Mouse (Mus musculus): ENCODE data around the gene Thsd4.
"Not testable (repeated sequence)": the region's sequence is repeated elsewhere in the genome, so short reads cannot be mapped to it uniquely, and the experiment has no call there.

Gene Thsd4

DNA sequence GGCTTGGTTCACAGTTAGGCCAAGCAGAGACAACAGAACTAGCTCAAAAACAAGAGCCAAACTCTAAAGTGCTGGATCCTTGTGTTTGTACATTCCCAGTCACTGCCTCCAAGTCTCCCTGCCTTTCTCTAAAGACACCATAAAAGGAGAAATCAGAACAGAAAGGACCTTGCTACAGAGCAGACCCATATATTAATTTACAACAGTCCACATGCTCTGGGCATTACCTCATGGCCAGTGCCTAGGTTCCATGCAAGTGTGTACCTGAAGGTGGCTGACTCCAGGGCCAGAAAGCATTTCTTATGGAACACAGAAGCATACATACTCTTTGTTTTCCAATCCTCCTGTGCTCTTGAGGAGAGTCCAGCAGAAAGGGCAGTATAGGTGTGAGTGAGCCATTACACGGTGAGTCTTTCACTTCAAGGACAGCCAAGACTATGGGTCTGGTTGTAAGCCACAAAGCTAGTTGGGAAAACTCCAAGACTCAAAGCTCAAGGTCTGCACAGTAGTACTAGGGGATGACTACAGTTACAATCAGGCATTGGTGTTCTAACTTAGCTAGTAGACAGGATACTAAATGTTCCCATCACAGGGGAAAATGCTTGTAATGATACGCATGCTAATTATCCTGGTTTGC is 216.5 kb downstream of the Thsd4 start:
- no peak for DNase-seq

DNA sequence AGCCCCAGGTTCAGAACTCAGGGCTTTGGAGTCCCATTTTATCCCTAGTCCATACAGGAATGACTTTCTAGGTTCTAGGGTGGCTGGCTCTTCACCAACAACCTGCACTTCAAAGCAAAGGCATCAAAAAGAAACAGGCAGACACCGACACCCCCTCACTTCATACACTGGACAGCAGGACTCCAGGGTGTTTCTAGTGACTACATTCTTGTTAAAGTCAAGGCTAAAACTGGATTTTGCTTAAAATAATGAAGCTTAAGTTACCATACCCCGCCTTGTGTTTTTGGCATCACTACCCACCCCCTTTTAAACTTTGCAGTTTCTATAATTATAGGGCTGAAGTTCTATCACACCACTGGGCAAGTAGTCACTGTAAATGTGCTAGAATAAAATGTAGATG is 225.6 kb downstream of the Thsd4 start:
- DNase-seq, result no peak

DNA sequence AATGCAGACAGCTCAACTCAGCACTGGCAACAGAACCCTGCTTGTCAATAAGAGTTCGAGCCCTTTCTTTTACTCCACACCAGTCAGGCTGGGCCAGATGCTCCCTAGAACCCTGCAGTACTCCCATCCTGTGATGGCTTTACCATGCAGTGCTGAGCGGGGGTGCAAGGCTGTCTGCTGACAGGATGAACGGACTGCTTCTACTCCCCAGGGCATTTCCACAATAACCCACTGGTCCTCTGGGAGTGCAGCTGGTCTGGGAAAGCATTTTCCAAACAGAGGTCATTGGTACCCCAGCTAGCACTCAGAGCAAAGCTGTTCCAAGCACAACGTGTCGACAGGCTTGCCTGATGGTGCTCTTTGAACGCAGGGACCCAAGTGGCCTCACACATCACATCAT is 226.6 kb downstream of the Thsd4 start:
- DNase-seq, result no peak

DNA sequence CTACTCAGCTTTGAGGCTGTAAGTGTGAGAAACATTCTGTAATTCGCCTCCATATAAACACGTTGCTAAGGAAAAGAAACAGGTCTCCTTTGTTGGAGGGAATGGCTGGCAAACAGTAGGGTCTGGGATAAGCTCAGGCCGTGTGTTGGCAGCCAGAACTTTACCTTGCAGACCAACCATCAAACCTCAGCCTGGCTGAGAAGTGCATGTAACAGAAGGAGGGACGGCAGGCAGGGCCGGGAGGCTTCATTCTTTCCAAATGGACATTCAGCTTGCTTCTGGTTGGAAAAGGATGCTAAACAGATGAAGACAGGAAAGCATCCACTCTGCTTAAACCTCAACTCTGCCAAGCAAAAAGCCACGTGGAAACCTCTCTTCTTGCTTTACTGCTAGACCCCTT is 228.7 kb downstream of the Thsd4 start:
- DNase-seq, result no peak

DNA sequence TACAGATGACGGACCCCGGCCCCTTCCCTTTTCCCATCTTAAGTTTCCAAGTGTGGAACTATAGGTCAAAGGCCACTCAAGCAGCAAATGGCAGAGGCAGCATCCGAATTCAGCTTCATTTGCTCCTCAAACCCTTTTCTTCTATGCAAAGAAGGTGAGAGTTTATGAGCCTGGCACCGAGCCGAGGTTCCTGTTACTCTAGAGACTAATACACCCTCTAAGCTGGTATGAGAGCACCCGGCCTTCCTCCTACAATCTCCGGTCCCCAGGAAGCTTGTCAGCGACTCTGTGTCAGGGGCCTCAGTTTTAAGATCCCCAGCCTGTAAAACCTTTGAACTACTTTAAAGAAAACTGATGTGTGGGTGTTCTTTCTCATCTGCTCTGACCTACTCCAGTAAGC is 231.1 kb downstream of the Thsd4 start:
- peak; percentile 54 for DNase-seq

DNA sequence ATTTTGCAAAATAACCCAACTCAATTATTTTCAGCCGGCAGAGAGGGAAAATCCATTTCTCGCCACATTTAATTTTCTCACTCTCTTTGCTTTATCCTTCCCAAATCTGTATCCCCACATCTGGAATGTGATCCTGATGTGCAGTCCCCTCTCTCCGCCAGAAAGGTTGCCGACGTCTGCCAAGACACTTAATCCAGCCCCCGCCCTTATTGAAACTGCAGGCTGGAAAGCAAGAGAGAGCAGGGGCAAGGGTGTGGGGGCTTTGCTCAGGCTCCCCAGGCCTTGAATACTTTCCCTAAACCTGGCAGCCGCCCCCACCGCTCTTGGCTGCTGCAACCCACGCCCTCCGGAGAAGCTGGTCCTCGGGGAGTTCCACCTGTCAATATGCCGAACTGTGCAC is 233.1 kb downstream of the Thsd4 start:
- DNase-seq, result no peak

DNA sequence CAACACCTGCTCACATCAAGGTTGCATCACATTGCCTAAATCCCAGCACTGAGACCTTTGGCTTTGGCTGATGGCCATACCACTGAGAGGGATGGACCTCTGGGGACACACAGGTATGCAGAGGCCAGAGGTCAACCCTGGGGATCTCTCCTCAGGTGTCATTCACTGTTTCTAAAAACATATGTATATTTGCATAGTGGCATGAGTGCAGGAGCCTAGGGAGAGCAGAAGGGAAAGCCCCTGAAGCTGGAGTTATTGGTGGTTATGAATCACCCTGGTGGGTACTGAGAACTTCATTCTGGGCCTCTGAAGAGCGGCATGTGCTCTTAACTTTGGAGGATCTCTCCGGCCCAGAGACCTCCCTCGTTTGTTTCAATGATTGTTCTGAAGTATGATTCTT is 235.5 kb downstream of the Thsd4 start:
- no peak for DNase-seq

DNA sequence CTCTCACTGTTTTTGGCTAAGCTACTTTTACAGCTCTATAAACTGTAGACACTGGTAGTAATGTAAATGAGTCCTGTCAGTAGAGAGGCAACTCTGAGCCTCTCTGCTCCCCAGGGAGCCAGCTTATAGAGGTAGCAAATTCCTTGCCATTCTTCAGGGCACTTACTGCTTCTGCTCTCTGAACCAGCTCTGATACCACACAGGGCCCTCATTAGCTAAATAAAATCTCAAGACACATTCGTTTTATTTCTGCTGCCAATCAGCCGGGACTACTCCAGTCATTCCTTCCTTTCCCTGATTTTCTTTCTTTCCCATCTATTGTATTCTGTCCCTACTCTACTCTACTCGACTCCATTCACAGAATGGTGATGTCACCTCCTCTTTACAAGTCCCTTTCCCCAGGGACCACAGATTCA is 236.8 kb downstream of the Thsd4 start:
- DNase-seq, result no peak

DNA sequence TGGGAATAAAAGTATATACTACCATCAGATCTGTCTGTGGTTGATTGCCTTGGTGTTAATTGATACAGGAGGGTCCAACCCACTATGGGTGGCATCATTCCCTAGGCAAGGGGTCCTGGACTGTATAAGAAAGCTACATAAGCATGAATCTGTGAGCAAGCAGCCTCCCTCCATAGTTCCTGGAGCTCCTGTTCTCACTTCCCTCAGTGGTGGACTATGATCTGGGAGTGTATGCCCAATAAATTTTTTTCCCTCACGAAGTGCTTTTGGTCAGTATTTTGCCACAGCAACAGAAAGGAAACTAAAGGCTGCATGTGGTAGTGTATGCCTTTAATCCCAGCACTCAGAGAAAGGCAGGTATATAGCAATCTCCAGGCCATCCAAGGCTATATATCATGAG is 237.5 kb downstream of the Thsd4 start:
- DNase-seq, result no peak

DNA sequence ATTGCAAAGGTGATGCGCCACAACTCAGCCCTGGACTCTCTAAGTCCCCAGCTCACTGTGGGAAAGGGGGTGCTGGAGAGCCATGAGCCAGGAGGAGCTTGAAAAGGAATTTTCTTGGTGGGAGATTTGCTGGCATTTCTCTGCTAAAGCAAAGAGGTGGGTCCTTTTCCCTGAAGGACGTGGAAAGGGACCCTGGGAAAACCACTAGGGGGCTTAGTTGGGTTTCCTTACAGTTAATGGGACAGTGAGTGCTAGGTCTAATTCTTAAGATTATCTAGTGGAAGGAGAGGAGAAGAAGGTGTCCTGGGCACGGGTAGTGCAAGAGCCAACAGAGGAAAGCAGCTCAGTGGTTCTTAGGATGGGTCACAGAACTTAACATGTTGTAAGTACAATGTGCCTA is 238.3 kb downstream of the Thsd4 start:
- DNase-seq, result no peak

DNA sequence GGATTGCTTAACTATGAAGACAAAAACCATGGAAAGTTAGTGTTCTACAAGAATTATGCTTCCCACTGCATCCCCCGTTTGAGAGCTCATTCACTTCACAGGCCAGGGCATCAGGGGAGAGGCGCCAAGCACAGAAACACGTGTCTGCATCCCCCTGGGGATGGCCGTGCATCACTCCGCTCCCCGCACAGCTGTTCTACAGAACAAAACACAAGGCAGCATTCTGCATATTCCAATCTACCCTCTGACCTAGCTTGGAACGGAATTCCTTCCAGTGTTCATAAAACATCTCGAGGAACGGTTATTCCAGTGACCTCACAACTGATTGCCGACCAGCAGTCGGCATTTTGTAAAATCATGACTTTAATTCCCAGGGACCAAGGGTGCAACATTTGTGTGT is 240.6 kb downstream of the Thsd4 start:
- peak; percentile 40 for DNase-seq

DNA sequence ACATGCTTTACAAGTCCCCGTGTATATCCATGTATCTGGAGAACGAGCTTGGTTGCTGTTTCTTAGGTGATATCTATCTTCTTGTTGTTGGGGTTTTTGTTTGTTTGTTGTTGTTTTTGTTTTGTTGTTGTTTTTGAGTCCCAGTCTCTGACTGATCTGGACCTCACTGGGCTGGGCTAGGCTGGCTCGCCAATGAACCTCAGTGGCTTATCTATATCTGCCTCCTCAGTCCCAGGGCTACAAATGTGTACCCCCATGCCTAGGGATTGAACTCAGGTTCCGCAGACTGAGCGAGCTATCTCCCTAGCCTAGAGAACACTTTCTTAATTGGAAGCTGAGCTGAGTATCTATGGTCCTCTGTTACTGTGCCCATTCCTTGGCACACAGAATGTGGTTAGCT is 241.1 kb downstream of the Thsd4 start:
- no peak for DNase-seq

DNA sequence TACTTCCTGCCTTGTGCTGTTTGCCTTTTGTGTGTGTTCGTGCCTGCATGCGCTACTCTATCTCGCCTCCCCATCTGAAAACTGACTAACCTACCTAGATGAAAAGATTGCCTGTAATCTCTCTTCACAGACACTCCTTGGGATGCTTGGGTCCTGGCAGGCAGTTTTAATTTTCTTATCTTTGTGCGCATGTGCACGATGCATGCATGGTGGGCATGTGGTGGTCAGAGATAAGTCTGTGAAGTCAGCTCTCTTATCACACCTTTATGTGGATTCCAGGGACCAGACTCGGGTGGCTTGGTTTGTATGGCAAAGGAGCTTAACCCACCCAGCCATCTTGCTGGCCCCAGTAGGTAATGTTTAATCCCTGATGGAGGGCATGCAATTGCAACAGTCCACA is 242.3 kb downstream of the Thsd4 start:
- DNase-seq, result no peak

DNA sequence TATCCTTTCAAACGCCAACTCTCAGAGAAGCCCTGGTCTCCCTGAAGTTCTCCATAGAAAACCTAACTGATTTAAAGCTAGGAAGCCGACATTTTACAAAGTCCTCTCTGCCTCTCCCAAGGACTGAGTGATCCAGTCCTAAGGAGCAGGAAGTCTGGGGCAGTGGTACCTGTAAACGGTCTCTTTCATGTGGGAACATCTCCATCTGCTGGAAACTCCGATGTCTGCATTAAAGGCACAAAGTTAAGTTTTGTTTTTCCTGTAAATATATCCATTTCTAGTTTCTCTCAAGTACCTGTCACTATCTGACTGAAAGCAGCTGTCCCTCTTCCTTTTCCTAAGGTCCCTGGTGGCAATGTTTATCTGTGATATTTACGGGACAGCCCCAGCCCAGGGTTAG is 245.5 kb downstream of the Thsd4 start:
- DNase-seq, result peak; percentile 18

DNA sequence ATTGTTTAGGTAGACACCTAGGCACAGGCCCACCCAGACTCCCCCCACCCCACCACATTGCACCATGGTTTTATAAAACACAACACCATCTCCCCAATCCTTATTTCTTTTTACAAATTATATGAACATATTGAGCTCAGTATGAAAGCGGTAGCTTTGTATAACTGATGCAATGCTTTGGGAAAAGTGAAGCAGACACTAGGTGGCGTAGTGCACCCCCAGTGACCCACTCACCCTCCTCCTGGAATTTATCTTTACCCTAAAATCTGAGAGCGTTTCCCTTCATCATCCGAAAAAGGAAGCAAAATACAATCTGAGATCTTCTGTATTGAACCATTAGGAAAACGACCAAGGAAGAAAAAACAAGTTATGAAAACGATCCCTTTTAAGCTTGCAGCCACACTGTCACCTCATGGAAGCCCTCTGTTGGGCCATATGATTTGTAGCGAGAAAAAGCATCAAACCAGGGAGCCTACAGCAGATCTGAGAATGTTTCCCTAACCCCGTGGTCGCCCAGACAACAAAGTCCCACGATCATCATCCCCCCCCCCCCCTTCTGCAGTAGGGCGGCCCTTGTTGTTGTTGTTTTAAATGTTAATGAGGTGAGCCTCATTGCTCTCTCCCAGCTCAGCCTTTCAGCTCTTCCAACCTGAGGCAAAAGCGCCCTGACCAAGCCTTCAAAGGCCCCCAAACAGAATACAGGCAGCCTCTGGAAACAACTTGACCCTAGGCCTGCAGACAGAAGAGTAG is 246.3 kb downstream of the Thsd4 start:
- DNase-seq, result no peak

DNA sequence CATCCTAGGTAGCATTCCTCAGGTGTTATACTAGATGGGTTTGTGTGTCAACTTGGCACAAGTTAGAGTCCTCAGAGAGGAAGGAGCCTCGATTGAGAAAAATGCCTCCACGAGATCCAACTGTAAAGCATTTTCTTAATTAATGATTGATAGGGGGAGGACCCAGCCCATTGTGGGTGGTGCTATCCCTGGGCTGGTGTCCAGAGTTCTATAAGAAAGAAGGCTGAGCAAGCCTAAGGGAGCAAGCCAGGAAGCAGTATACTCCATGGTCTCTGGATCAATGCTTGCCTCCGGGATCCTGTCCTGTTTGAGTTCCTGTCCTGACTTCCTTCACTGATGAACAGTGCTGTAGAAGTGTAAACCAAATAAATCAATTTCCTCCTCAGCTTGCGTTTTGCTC is 247.3 kb downstream of the Thsd4 start:
- peak; percentile 36 for DNase-seq

DNA sequence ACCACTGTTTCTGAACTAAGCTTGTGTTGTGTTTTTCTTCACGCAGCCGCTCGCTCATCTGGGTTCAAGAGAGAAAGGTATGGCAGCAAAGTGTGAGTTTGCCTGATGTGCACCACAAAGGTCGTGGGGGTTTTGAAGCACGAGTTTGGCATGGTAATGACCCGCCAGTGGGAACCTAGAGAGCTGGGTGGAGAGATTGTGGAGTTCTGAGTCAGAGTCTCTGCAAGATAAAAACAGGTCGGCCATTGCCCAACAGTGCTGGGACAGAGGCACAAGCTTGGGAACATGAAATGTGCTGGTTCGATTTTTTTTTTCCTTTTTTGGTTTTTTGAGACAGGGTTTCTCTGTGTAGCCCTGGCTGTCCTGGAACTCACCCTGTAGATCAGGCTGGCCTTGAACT is 249.5 kb downstream of the Thsd4 start:
- DNase-seq, result not testable (repeated sequence)

DNA sequence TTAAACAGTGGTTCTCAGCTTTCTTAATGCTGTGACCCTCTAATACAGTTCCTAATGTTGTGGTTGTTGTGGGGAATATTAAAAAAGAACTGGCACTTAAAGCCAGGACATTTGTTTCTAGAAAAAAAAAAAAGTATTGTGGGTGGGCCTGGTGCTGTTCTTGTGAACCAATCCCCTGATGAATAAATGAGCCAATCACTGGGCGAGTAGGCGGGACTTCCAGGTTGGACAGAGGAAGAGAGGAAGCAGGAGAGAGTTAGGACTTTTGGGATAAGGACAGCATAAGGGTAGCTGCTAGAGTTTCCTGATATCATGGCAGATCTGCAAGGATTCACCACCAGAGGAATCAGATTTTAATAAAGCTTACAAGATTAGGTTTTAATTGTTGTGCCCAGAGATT is 249.9 kb downstream of the Thsd4 start:
- no peak for DNase-seq

DNA sequence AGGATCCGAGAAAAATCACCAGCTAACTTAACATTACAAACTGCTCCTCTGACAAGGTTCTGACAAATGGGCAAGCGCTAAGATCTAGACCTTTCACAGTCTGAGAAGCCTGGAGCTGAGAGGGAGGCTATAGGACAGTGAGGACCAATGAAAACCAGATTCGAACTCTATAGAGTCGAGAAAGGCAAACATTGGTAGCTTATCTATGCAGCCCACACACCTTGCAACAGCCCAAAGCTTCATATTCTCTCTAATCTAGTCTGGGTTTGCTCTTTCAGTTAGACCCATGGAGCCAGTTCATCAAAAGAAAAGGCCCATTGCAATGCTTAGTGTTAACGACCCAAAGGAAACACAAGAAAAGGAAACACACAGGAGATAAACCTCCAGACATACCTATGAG is 252.0 kb downstream of the Thsd4 start:
- no peak for DNase-seq

DNA sequence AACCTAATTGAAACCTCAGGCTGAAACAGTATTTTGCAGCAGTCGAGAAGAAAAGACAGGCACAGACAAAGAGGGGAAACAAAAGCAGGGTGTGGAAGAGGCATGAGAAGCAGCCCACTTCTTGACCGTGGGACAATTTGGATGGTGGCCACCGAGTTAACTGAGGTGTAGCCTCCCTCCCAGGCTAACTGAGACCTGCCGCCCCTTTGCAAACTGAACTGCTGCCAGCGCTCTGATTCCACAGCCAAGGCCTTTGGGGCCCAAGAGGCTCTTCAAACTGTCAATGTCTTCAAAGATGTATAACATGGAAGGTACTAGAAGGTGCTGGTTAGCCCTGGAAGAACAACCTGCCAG is 254.6 kb downstream of the Thsd4 start:
- no peak for DNase-seq

DNA sequence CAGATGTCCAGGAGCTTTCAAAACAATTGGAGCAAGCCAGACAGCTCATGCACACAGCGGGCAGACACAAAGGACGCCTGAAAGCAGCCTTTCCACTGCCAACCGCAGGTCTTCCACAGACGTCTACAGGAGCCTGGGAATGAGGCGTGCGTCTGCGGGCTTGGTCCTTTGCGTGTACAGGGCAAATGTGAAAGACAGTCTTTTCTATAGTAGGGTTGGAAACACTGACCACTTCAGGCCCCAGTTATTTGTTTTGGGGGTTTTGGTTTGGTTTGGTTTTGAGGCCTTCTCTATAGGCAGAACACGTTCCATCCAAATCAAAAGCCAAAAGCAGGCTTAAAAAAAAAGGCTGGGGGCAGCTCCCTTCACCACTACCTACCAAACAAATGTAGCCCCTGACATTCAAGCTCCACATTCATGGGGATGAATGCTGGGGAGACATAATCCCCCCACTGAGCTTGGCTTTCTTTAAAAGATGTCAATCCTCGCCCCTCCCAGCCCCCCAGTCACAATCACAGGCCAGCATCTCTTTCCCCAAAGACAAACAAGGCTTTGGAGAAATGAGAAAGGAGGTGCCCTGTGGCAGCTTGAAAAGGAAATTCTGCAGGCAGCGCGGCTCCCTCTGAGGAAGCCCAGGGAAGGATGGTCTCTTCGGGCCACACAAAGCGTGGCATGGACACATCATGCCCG is 255.1 kb downstream of the Thsd4 start:
- no peak for DNase-seq

DNA sequence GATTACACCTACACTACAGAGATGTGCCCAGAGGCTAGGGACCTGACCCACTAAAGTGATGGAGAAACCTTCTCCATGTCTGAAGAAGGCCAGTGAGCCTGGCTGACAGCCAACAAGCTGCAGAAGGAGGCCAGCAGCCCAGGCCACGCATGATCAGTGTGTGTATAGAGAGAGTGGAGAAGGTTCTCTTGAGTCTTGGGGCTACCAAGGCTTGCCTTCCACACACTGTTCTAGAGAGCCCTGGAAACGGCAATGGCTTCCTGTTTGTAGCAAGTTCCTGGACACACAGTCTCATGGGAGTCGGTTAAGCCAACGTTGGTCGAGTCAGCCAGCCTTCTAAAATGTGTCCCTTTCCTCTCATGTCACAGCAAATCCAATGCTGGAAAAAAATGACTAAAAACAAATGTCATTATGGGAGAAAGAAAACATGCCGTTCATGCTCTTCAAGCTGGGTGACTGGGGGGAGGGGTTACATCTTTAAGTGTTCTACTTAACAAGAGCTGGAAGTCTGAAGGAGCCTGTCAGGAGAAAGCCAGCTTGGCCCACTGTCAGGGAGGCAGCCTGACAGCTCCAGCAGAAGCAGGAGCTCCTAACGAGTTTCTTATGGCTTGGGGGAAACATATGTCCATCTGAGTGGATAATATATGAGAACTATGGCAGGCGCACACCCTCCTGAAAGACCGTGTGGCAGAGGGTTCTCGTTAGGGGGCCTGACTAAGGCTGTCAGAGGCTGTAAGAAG is 257.1 kb downstream of the Thsd4 start:
- DNase-seq, result peak; percentile 31

DNA sequence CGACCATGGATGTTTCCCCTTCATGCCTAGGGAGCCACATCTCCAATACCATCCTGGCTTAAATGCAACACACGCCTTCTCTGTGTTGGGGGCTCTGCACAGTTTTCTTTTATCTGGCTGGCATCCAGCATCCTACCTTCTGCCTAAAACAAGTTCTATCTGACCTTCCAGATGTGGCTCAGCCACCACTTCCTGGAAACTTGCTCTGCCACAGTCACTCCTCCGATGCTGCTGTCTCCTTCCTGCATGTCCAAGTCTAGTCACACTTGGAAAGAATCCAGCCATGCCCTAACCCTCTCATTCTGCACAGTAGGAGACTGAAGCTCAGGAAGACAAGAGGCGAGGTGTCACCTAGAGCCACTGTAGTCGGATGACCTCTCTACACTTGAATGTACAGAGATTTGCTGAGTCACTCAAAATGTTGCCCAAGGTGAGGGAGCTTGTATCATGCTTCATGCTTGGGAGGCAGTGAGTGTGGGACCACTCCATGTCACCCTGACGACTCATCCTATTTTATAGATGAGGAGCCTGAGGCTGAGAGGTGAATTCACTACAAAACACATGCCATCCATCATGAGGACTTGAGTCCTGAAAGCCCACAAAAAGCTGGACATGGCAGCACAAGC is 259.2 kb downstream of the Thsd4 start:
- no peak for DNase-seq

All from kidney, adult 18-20 months (tissue).